Mouse (Mus musculus) hindbrain, postnatal 0 days (tissue): ENCODE measurements around the gene Rad9a. TPM values are rescaled to one million over a fixed set of nuclear protein-coding genes. Genes with fewer than 3 reads are reported as not detected.

Experiments used
- ATAC-seq: fragments of 200-750 bp; cut with Nextera tagmentation; 2 replicates; pipeline ENCODE4 v1.8.0; 2017; ENCODE audit warnings: mild to moderate bottlenecking, moderate TSS enrichment, moderate library complexity
- DNase-seq: peaks from one replicate; pipeline ENCODE4 v3.0.0-alpha.2; 2015; ENCODE audit warnings: low spot score
- H3K27ac ChIP-seq: fragments of 300-500 bp; sonication (generic); 2 replicates; pipeline ENCODE4 v1.5.1; 2014; ENCODE audit warnings: mild to moderate bottlenecking
- H3K27me3 ChIP-seq: fragments of 300-500 bp; sonication (generic); 2 replicates; pipeline ENCODE4 v1.6.1; 2014; ENCODE audit warnings: low read length, mixed read lengths; ENCODE audit not compliant: insufficient read depth
- H3K36me3 ChIP-seq: fragments of 300-500 bp; sonication (generic); 2 replicates; pipeline ENCODE4 v1.6.1; 2014; ENCODE audit warnings: low read length, mixed read lengths; ENCODE audit not compliant: insufficient read depth
- H3K4me1 ChIP-seq: fragments of 300-500 bp; sonication (generic); 2 replicates; pipeline ENCODE4 v1.6.1; 2014; ENCODE audit warnings: antibody characterized with exemption, low read length, mixed read lengths; ENCODE audit not compliant: insufficient read depth
- H3K4me2 ChIP-seq: fragments of 300-500 bp; sonication (generic); 2 replicates; pipeline ENCODE4 v1.6.1; 2014; ENCODE audit warnings: low read depth, mild to moderate bottlenecking, low read length, moderate library complexity, mixed read lengths
- H3K4me3 ChIP-seq: fragments of 300-500 bp; sonication (generic); 2 replicates; pipeline ENCODE4 v1.5.1; 2014; ENCODE audit warnings: low read length
- H3K9ac ChIP-seq: fragments of 300-500 bp; sonication (generic); replicated peaks from 2 replicates; pipeline ENCODE4 v1.6.1; 2014; ENCODE audit warnings: mild to moderate bottlenecking, low read length, moderate library complexity, mixed read lengths
- H3K9me3 ChIP-seq: fragments of 300-500 bp; sonication (generic); 2 replicates; pipeline ENCODE4 v1.6.1; 2016; ENCODE audit warnings: low read length, mixed read lengths
- CTCF ChIP-seq: IDR thresholded peaks from 2 replicates; pipeline ENCODE4 v1.5.1; 2016; ENCODE audit warnings: antibody characterized with exemption, control low read depth, low read depth
- WGBS: fragments of 180-500 bp; shearing (Covaris S2); extraction: QIAGEN DNeasy Blood & Tissue Kit; methylation state at CpG from one replicate; pipeline ENCODE4 v1.1.7; 2014; 5-methylcytosine and 5-hydroxymethylcytosine counted together
- polyA plus RNA-seq: library from polyadenylated mRNA; unstranded; fragments of >200 nt; fragmentation: Nextera tagmentation; extraction: Ambion mirVana; gene quantifications from 2 replicates; pipeline ENCODE4 v1.2.1, GENCODE M21; 2015
- total RNA-seq: library from RNA; depleted of rRNA; stranded (reverse); fragments of >200 nt; gene quantifications from 2 replicates; pipeline ENCODE4 v1.2.3, GENCODE M21; 2014

The Rad9a gene
- total and polyA plus RNA-seq, 2 experiments from 2014 or later, result 14.6 to 15.8 TPM

DNA sequence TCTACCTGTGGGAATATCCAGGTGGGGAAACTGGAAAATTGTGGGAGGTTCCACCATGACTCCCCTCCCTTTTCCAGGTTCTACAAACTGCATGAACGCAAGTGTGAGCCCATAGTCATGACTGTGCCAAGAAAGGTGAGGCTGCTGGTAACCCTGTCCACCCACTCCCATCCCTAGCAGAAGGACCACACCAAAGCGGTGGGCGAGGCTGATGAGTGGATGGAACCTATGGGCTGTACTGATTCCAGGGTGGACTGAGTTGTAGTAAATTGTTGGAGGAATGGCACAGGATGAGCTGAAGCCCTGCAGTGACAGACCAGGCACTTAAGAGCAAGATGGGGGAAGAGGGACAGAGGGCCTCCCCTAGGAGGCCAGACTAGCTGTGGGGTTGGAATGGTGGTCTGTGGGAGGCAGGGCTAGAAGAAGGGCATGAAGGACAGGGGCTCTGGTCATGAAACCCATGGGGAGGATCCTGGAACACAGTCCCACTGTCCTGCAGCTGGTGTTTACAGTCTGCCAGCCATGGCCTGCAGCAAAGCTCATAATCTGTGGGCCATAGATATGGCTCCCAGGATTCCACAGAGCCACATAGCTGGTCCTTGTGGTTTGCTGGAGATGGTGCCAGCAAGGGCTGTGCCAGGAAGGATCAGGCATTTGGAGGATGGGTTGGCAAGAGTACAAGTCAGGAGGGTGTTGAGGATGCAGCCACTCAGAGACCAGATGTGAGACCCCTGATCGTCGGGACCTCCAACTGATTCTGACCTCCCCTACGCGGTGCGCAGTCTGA is 48.8 kb downstream of the Rad9a start:
- ATAC-seq, result no peak
- TF ChIP-seq CTCF, result no peak
- H3K9me3 ChIP-seq, result no peaks in the 10 kb centered on the region
- H3K27me3 ChIP-seq, result no peaks in the 10 kb centered on the region
- 72% methylated on average over 8 of the region's 8 CpGs for WGBS
- H3K4me1 ChIP-seq, result peaks cover 11% of the 10 kb centered on the region
- H3K36me3 ChIP-seq, result peaks cover 14% of the 10 kb centered on the region; the same call in 1 of the 2 replicates
- DNase-seq, result peak; percentile 32
- H3K4me2 ChIP-seq, result no peak overlapping the region
- H3K9ac ChIP-seq, result no peak overlapping the region
- H3K27ac ChIP-seq, result peak overlapping the region; percentile 58; the same call in 1 of the 2 replicates
- no peak overlapping the region for H3K4me3 ChIP-seq

DNA sequence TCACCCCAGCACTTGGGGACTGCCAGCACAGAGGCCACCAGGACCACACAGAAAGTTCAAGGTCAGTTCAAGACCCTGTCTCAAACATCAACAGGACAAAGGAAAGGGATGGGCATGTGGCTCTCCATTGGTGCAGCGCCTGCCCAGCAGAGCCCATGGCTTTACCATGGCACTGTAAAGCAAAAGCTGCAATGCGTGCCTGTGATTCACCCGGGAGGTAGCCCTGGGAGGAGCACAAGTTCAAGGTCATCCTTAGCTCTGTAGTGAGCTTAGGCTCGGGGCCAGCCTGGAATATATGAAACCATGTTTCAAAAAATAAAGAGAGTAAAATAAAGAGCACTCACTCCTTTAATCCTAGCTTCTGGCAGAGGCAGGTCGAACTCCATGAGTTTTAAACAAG is 49.6 kb downstream of the Rad9a start:
- no peaks in the 10 kb centered on the region for H3K27me3 ChIP-seq
- DNase-seq, result no peak
- no peak overlapping the region for H3K27ac ChIP-seq
- ATAC-seq, result no peak
- H3K36me3 ChIP-seq, result peaks cover 13% of the 10 kb centered on the region; the same call in 1 of the 2 replicates
- H3K9me3 ChIP-seq, result no peaks in the 10 kb centered on the region
- H3K4me3 ChIP-seq, result no peak overlapping the region
- H3K4me1 ChIP-seq, result peaks cover 14% of the 10 kb centered on the region
- 87% methylated on average over 5 of the region's 5 CpGs for WGBS
- H3K4me2 ChIP-seq, result no peak overlapping the region
- TF ChIP-seq CTCF, result no peak
- no peak overlapping the region for H3K9ac ChIP-seq

DNA sequence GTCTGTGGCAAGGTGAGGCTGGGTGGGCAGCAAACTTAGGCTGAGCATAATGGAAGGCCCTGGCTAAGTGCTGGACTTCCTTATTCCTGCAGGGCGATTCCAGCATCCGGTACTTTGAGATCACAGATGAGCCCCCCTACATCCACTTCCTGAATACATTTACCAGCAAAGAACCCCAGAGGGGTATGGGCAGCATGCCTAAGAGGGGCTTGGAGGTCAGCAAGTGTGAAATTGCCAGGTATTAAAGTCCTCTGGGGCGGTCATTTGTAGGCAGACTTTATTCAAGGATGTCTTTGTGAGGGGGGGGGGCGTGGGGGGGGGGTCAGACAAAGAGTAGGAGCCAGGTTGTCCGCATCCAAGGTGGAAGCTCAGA is 50.0 kb downstream of the Rad9a start:
- ATAC-seq, result no peak
- no peak for TF ChIP-seq CTCF
- WGBS, result 72% methylated on average over 5 of the region's 5 CpGs
- Histone ChIP-seq H3K4me1 (peaks cover 14% of the 10 kb centered on the region), H3K27ac (no peak overlapping the region), H3K4me2 (no peak overlapping the region), H3K9ac (no peak overlapping the region), H3K4me3 (no peak overlapping the region), H3K36me3 (peaks cover 9% of the 10 kb centered on the region; the same call in 1 of the 2 replicates), H3K9me3 (no peaks in the 10 kb centered on the region), H3K27me3 (no peaks in the 10 kb centered on the region)
- no peak for DNase-seq

DNA sequence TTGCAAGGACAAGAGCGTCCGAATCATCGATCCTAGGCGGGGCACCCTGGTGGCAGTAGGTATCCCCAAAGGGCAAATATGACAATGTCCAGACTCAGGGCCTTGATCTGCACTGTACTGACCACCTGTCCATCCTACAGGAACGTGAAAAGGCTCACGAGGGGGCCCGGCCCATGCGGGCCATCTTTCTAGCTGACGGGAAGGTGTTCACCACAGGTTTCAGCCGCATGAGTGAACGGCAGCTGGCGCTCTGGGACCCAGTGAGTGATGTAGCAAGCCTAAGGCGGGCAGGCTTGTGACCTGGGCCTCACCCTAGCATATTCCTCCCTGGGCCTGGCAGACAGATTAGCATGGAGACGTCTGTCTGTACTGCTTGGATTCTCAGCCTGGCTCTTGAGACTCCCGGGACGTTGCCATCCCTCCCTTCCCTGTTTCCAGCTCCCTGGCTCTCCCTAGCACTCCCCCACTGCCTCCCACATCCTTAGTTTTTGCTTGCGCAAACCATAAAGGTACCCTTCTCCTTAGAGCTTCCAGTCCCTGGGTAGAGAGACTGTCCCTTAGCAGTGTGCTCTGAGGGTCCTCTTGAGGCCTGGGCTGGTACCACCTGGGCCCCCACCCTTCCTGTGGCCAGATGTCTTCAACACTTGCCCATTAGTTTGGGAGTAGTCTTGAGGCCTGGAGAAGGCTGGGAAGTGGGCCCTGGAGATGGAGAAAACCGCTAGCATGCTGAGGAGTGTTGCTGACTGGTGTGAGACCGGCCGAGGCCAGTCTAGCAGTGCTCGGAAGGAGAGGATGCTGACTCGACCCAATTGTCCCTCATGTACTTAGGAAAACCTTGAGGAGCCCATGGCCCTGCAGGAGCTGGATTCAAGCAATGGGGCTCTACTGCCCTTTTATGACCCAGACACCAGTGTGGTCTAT is 50.6 kb downstream of the Rad9a start:
- no peak for ATAC-seq
- 85% methylated on average over 22 of the region's 22 CpGs for WGBS
- TF ChIP-seq CTCF, result no peak

DNA sequence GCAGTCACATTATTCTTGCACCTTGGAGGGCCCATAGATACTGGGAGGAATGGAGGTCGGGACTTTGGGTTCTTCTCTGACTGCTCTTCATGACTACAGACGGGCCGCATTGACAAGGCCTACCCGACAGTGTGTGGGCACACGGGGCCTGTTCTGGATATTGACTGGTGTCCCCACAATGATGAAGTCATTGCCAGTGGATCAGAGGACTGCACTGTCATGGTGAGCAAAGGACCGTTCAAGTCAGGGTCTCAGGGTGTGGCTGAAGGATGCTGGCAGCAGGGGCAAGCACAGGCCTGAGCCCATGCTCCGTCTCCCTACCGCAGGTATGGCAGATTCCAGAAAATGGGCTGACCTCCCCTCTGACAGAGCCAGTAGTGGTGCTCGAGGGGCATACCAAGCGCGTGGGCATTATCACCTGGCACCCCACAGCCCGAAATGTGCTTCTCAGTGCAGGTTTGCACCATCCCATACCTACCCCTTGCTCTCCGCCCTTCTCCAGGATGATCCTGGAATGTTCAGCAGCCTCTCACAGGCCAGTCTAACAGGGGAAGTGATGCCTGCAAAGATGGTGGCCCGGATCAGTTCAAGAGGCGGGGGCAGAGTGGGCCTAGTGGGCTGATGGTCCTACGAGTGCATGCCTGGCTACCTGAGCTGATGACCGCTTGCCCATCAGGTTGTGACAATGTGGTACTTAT is 51.5 kb downstream of the Rad9a start:
- no peak for DNase-seq
- Histone ChIP-seq H3K36me3 (peaks cover 9% of the 10 kb centered on the region; the same call in 1 of the 2 replicates), H3K27me3 (no peaks in the 10 kb centered on the region), H3K4me3 (no peak overlapping the region), H3K9ac (no peak overlapping the region), H3K4me1 (peaks cover 14% of the 10 kb centered on the region), H3K4me2 (peak overlapping the region; percentile 87; the same call in 1 of the 2 replicates), H3K9me3 (no peaks in the 10 kb centered on the region), H3K27ac (no peak overlapping the region)
- TF ChIP-seq CTCF, result no peak
- ATAC-seq, result no peak
- 94% methylated on average over 17 of the region's 17 CpGs for WGBS

More for the DNA sequence above, 50.6 kb downstream of the Rad9a start:
- no peaks in the 10 kb centered on the region for H3K27me3 ChIP-seq
- no peak overlapping the region for H3K4me3 ChIP-seq
- no peak overlapping the region for H3K9ac ChIP-seq
- DNase-seq, result no peak
- no peak overlapping the region for H3K4me2 ChIP-seq
- H3K36me3 ChIP-seq, result peaks cover 9% of the 10 kb centered on the region; the same call in 1 of the 2 replicates
- H3K27ac ChIP-seq, result no peak overlapping the region
- peaks cover 14% of the 10 kb centered on the region for H3K4me1 ChIP-seq
- no peaks in the 10 kb centered on the region for H3K9me3 ChIP-seq

- ATAC-seq, result no peak
- Histone ChIP-seq H3K9me3 (no peaks in the 10 kb centered on the region), H3K27me3 (no peaks in the 10 kb centered on the region), H3K27ac (peak overlapping the region; percentile 79; the same call in 1 of the 2 replicates), H3K9ac (peak overlapping the region; percentile 90), H3K4me2 (peak overlapping the region; percentile 87), H3K4me3 (peak overlapping the region; percentile 92), H3K36me3 (peaks cover 9% of the 10 kb centered on the region; the same call in 1 of the 2 replicates), H3K4me1 (peaks cover 14% of the 10 kb centered on the region)
- 91% methylated on average over 11 of the region's 11 CpGs for WGBS
- TF ChIP-seq CTCF, result no peak
- no peak for DNase-seq
Observed at GRCm38 (mm10) chr19:4149283-4149682, 52.2 kb downstream of the Rad9a start.
